Mouse (Mus musculus) forebrain, postnatal 0 days (tissue): Measurements from ENCODE around the gene Vegfa. TPM values are rescaled to one million over a fixed set of nuclear protein-coding genes. Genes with fewer than 3 reads are reported as not detected.

Experiments used
- ATAC-seq: fragments of 200-750 bp; cut with Nextera tagmentation; 2 replicates; pipeline ENCODE4 v1.8.0; 2017; ENCODE audit warnings: mild to moderate bottlenecking, moderate library complexity
- DNase-seq: peaks from one replicate; pipeline ENCODE4 v3.0.0-alpha.2; 2015
- H3K27ac ChIP-seq: fragments of 300-500 bp; sonication (generic); 2 replicates; pipeline ENCODE4 v1.5.1; 2014; ENCODE audit warnings: low read depth, mild to moderate bottlenecking, antibody characterized with exemption, low read length, moderate library complexity, mixed read lengths
- H3K27me3 ChIP-seq: fragments of 300-500 bp; sonication (generic); 2 replicates; pipeline ENCODE4 v1.6.1; 2014; ENCODE audit warnings: mild to moderate bottlenecking, low read length, mixed read lengths; ENCODE audit not compliant: insufficient read depth
- H3K36me3 ChIP-seq: fragments of 300-500 bp; sonication (generic); 2 replicates; pipeline ENCODE4 v1.6.1; 2014; ENCODE audit warnings: mild to moderate bottlenecking, moderate library complexity; ENCODE audit not compliant: insufficient read depth
- H3K4me1 ChIP-seq: fragments of 300-500 bp; sonication (generic); 2 replicates; pipeline ENCODE4 v1.6.1; 2014; ENCODE audit warnings: antibody characterized with exemption; ENCODE audit not compliant: insufficient read depth
- H3K4me2 ChIP-seq: fragments of 300-500 bp; sonication (generic); 2 replicates; pipeline ENCODE4 v1.6.1; 2014; ENCODE audit warnings: low read depth, mild to moderate bottlenecking, moderate library complexity
- H3K4me3 ChIP-seq: fragments of 300-500 bp; sonication (generic); 2 replicates; pipeline ENCODE4 v1.5.1; 2014; ENCODE audit warnings: low read depth, low read length, mixed read lengths
- H3K9ac ChIP-seq: fragments of 300-500 bp; sonication (generic); 2 replicates; pipeline ENCODE4 v1.6.1; 2014; ENCODE audit warnings: mild to moderate bottlenecking
- H3K9me3 ChIP-seq: fragments of 300-500 bp; sonication (generic); 2 replicates; pipeline ENCODE4 v1.6.1; 2016; ENCODE audit warnings: low read length
- CTCF ChIP-seq: sonication (generic); IDR thresholded peaks from 2 replicates; pipeline ENCODE4 v1.5.1; 2016; ENCODE audit warnings: antibody characterized with exemption, control low read depth, low read depth
- WGBS: fragments of 180-500 bp; shearing (Covaris S2); extraction: QIAGEN DNeasy Blood & Tissue Kit; methylation state at CpG from one replicate; pipeline ENCODE4 v1.1.7; 2014; 5-methylcytosine and 5-hydroxymethylcytosine counted together
- polyA plus RNA-seq: library from polyadenylated mRNA; unstranded; fragments of >200 nt; fragmentation: Nextera tagmentation; extraction: Ambion mirVana; gene quantifications from 2 replicates; pipeline ENCODE4 v1.2.1, GENCODE M21; 2015
- total RNA-seq: library from RNA; depleted of rRNA; stranded (reverse); fragments of >200 nt; gene quantifications from 2 replicates; pipeline ENCODE4 v1.2.3, GENCODE M21; 2014

Gene Vegfa
- total and polyA plus RNA-seq, 2 experiments from 2014 or later = 2.0 to 96.5 TPM

DNA sequence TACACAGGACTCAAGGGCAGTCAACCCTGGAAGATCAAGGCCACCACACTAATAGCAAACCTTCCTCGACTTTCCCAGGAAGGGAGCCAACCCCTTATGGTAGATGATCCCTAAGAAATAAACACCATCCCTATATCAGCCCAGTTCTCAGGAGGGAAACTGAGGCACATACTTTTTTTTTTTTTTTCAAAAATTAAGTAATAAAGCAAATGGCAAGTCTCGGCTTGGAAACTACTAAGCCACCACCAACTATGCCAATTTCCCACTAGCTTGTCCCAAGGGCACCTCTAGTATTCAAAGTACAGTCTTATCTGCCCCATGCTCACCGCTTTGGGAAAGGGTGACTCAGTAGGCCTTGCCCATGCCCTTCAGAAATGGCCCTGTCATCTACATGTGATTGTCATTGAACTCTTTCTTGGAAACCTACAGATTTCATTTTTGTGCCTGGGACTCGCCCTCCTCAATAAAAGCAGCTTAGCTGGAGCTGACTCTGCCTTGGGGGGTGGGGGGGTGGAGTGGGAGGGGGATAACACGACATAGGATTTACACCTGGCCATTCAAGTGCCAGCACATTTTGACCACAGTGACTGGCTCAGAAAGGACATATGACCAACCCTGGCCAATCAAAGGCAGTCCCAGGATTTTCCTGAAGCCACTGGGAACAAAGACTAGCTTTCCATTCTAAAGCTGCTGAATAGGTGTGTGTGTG is 43.5 kb upstream of the Vegfa start:
- no peaks in the 10 kb centered on the region for H3K9me3 ChIP-seq
- H3K4me1 ChIP-seq = no peaks in the 10 kb centered on the region
- H3K4me2 ChIP-seq = no peak overlapping the region
- no peak for ATAC-seq
- no peak overlapping the region for H3K9ac ChIP-seq
- H3K27me3 ChIP-seq = no peaks in the 10 kb centered on the region
- H3K36me3 ChIP-seq = no peaks in the 10 kb centered on the region
- H3K27ac ChIP-seq = no peak overlapping the region
- no peak for TF ChIP-seq CTCF
- no peak for DNase-seq
- WGBS = 71% methylated on average over 5 of the region's 5 CpGs
- H3K4me3 ChIP-seq = no peak overlapping the region

- 61% methylated on average over 3 of the region's 3 CpGs for WGBS
- DNase-seq (no peak), ATAC-seq (no peak)
- H3K9ac ChIP-seq = no peak overlapping the region
- H3K9me3 ChIP-seq = no peaks in the 10 kb centered on the region
- H3K27ac ChIP-seq = no peak overlapping the region
- H3K27me3 ChIP-seq = no peaks in the 10 kb centered on the region
- peak; percentile 31; the same call in 1 of the 2 replicates for TF ChIP-seq CTCF
- H3K36me3 ChIP-seq = no peaks in the 10 kb centered on the region
- no peak overlapping the region for H3K4me3 ChIP-seq
- H3K4me2 ChIP-seq = no peak overlapping the region
- H3K4me1 ChIP-seq = no peaks in the 10 kb centered on the region
Measured at GRCm38 (mm10) chr17:46075116-46075485, 42.9 kb upstream of the Vegfa start.

DNA sequence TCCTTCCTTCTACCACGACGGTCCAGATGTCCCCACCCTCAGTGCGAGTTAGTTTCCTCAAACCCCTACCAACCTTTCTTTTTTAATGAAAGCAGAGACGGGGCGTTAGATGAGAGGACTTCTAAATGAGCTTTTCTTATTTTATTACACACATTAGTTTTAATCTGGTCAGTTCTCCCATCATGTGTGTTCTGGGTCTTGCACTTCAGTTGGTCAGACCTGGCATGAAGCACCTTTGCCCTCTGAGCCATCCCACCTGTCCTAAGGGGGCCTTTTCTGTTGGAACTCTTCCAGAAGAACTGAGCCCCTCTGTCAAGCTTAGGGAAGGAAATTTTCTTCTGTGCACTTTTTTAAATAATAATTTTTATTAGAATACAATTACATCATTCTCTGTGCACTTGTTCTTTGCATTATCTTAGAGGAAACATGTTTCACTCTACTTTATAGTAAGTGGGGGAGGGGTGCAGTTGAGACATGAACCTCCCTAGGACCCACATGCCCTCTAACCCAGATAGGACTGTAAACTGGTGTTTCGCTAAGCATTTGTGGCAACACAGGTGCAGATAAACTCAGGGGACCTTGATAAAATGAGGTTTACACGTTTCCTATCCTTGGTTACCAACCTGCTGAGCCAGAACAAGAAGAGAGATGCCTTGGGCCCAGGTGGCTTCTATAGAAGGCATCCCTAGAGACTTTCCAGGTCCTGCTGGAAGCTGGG is 42.4 kb upstream of the Vegfa start:
- TF ChIP-seq CTCF = no peak
- Histone ChIP-seq H3K9ac (no peak overlapping the region), H3K9me3 (no peaks in the 10 kb centered on the region), H3K27ac (no peak overlapping the region), H3K4me1 (no peaks in the 10 kb centered on the region), H3K27me3 (no peaks in the 10 kb centered on the region), H3K4me3 (no peak overlapping the region), H3K4me2 (no peak overlapping the region), H3K36me3 (no peaks in the 10 kb centered on the region)
- no peak for ATAC-seq
- DNase-seq = no peak
- WGBS = 71% methylated on average over 7 of the region's 7 CpGs

DNA sequence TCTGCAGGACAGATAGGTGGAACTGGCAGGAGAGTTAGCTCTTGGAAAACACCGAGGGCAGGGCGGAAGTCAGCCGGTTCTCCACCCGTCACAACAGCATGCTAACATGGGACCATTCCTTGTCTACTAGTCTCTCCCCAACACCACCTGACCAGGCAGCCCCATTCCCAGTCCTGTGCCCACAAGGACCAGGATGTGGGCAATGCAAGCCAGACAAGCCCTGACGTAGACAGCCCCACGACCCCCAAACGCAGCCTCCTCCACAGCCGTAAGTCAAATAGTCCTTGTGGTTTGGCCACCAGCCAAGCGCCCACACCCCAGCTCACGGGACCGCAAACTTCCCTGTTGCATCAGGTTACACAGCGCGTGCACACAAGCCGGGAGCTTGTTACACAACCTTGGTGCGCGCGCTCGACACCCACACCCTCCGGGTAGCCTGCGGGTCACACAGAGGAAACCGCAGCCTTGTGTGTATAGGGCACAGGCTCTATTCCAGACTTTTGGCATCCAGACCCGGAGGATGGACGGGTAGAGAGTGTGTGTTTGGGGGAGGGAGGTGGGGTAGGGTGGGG is 41.6 kb upstream of the Vegfa start:
- no peak overlapping the region for H3K9ac ChIP-seq
- no peak for TF ChIP-seq CTCF
- H3K9me3 ChIP-seq = no peaks in the 10 kb centered on the region
- no peaks in the 10 kb centered on the region for H3K36me3 ChIP-seq
- ATAC-seq = no peak
- H3K27me3 ChIP-seq = no peaks in the 10 kb centered on the region
- DNase-seq = no peak
- no peak overlapping the region for H3K27ac ChIP-seq
- 64% methylated on average over 23 of the region's 23 CpGs for WGBS
- no peaks in the 10 kb centered on the region for H3K4me1 ChIP-seq
- no peak overlapping the region for H3K4me2 ChIP-seq
- no peak overlapping the region for H3K4me3 ChIP-seq

GRCm38 (mm10) chr17:46071531-46071930 is 39.4 kb upstream of the Vegfa start:
- Histone ChIP-seq H3K27ac (no peak overlapping the region), H3K27me3 (no peaks in the 10 kb centered on the region), H3K4me2 (no peak overlapping the region), H3K36me3 (no peaks in the 10 kb centered on the region), H3K9ac (no peak overlapping the region), H3K4me1 (no peaks in the 10 kb centered on the region), H3K9me3 (no peaks in the 10 kb centered on the region), H3K4me3 (no peak overlapping the region)
- TF ChIP-seq CTCF = no peak
- 94% methylated on average over 3 of the region's 3 CpGs for WGBS
- ATAC-seq (no peak), DNase-seq (no peak)

- H3K9ac ChIP-seq = no peak overlapping the region
- DNase-seq (no peak), ATAC-seq (no peak)
- no peaks in the 10 kb centered on the region for H3K9me3 ChIP-seq
- no peaks in the 10 kb centered on the region for H3K4me1 ChIP-seq
- no peak for TF ChIP-seq CTCF
- H3K4me3 ChIP-seq = no peak overlapping the region
- 64% methylated on average over 9 of the region's 9 CpGs for WGBS
- no peak overlapping the region for H3K4me2 ChIP-seq
- no peaks in the 10 kb centered on the region for H3K36me3 ChIP-seq
- no peaks in the 10 kb centered on the region for H3K27me3 ChIP-seq
- no peak overlapping the region for H3K27ac ChIP-seq
Measured at GRCm38 (mm10) chr17:46070046-46070445, 37.9 kb upstream of the Vegfa start.

- no peak for DNase-seq
- ATAC-seq = no peak; the same call in 1 of the 2 replicates
- no peaks in the 10 kb centered on the region for H3K36me3 ChIP-seq
- H3K27ac ChIP-seq = no peak overlapping the region
- H3K27me3 ChIP-seq = no peaks in the 10 kb centered on the region
- WGBS = 35% methylated on average over 6 of the region's 6 CpGs
- no peaks in the 10 kb centered on the region for H3K9me3 ChIP-seq
- no peak overlapping the region for H3K4me3 ChIP-seq
- no peaks in the 10 kb centered on the region; the same call in 1 of the 2 replicates for H3K4me1 ChIP-seq
- H3K4me2 ChIP-seq = no peak overlapping the region
- TF ChIP-seq CTCF = no peak
- no peak overlapping the region for H3K9ac ChIP-seq
Measured at GRCm38 (mm10) chr17:46063974-46064312, 31.8 kb upstream of the Vegfa start.
